12 mouse cellular contexts compared by ENCODE assay signal in the genomic region with DNA sequence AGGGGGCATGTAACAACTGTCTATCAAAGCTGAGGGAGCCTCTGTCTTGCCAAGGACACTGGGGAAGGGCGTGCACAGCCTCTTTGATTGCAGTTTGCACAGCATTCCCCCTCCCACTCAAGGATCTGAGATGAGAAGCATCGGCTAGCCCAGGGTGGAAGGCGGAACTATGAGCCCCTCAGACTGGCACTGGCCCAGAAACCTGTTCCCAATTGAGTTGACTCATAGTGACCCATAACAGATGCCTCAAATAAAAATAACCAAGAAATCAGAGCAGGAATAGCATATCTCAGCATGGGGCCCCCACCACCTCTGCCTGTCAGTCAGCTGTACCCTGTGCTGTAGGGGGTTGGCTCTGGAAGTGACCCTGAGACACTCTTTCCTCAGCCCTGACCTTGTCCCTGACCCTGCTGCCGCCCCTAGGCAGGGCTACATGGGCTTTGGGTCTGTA.
DNase-seq lines count a peak whose midpoint lies in the region; ATAC-seq lines count a peak whose summit lies in the region.
"Had no signal": no experiment of that assay in that cellular context is flagged by ENCODE, and none has a peak within 500 bp of the region (broad histone marks: within the 10 kb centered on the region; RNA-seq: fewer than 3 reads in every experiment).

No protein-coding gene starts in this region.

- ATAC-seq in heart, embryonic 12.5 days (ENCODE audit: insufficient number of reproducible peaks, low FRiP score): 0 out of 2 replicates have a peak, but pooled peaks have one; percentile 54
- no peak for ATAC-seq in heart, embryonic 11.5 days (replicated peaks; ENCODE audit: insufficient number of reproducible peaks, low FRiP score, low TSS enrichment)
- peak; percentile 61 for ATAC-seq in midbrain, embryonic 13.5 days
- no peak for ATAC-seq in midbrain, embryonic 16.5 days
- peak; percentile 74 for ATAC-seq in limb, embryonic 13.5 days (ENCODE audit: low FRiP score, low read depth)
- no peak for ATAC-seq in CD4-positive, CD25-positive, alpha-beta regulatory T cell, adult 4 months
- ATAC-seq in cerebellum, adult (ENCODE audit: insufficient number of reproducible peaks, low FRiP score, low TSS enrichment): no peak
- ATAC-seq: intestine, postnatal 0 days had no signal

- H3K36me3 ChIP-seq in heart, embryonic 12.5 days: peaks cover 22% of the 10 kb centered on the region
- peaks cover 5% of the 10 kb centered on the region; the same call in 1 of the 2 replicates for H3K36me3 ChIP-seq in heart, embryonic 11.5 days (ENCODE audit: control insufficient read depth, insufficient read depth, low read length)
- H3K36me3 ChIP-seq in midbrain, embryonic 13.5 days: peaks cover 10% of the 10 kb centered on the region; the same call in 1 of the 2 replicates
- H3K36me3 ChIP-seq in midbrain, embryonic 16.5 days (ENCODE audit: control insufficient read depth, insufficient read depth, low read length): peaks cover 6% of the 10 kb centered on the region; the same call in 1 of the 2 replicates
- peaks cover 17% of the 10 kb centered on the region for H3K36me3 ChIP-seq in limb, embryonic 13.5 days

- WGBS in heart, embryonic 12.5 days: 37% methylated on average over 4 of the region's 4 CpGs
- WGBS in heart, embryonic 11.5 days (ENCODE audit: insufficient replicate concordance): 59% methylated on average over 4 of the region's 4 CpGs
- WGBS in midbrain, embryonic 13.5 days: 54% methylated on average over 4 of the region's 4 CpGs
- WGBS in midbrain, embryonic 16.5 days: 36% methylated on average over 4 of the region's 4 CpGs
- 28% methylated on average over 4 of the region's 4 CpGs for WGBS in limb, embryonic 13.5 days

- peak; percentile 27 for DNase-seq in embryo, embryonic 10.5 days (ENCODE audit: low spot score)
- DNase-seq: adrenal gland, postnatal 10 days had no signal

- peak overlapping the region; percentile 52; the same call in 1 of the 2 replicates for H3K27ac ChIP-seq in heart, embryonic 12.5 days (ENCODE audit: poor library complexity, severe bottlenecking)
- no peak overlapping the region for H3K27ac ChIP-seq in heart, embryonic 11.5 days (ENCODE audit: low read depth, low read length)
- H3K27ac ChIP-seq in midbrain, embryonic 13.5 days: no peak overlapping the region
- no peak overlapping the region for H3K27ac ChIP-seq in midbrain, embryonic 16.5 days (ENCODE audit: low read length)
- peak overlapping the region; percentile 49; the same call in 1 of the 2 replicates for H3K27ac ChIP-seq in limb, embryonic 13.5 days
- H3K27ac ChIP-seq: liver, embryonic 15.5 days; midbrain, embryonic 12.5 days had no signal

- H3K9ac ChIP-seq in heart, embryonic 12.5 days: 0 out of 2 replicates have a peak overlapping the region, but pooled peaks have one; percentile 25
- H3K9ac ChIP-seq in heart, embryonic 11.5 days (ENCODE audit: low read depth, low read length): no peak overlapping the region
- no peak overlapping the region for H3K9ac ChIP-seq in midbrain, embryonic 13.5 days (replicated peaks)
- no peak overlapping the region for H3K9ac ChIP-seq in midbrain, embryonic 16.5 days (ENCODE audit: low read depth, low read length)
- H3K9ac ChIP-seq in limb, embryonic 13.5 days: no peak overlapping the region
- H3K9ac ChIP-seq: liver, embryonic 15.5 days; midbrain, embryonic 12.5 days had no signal

- H3K9me3 ChIP-seq in heart, embryonic 12.5 days (replicated peaks): no peaks in the 10 kb centered on the region; the same call in 1 of the 2 replicates
- no peaks in the 10 kb centered on the region for H3K9me3 ChIP-seq in heart, embryonic 11.5 days (replicated peaks; ENCODE audit: control insufficient read depth, low read length)
- no peaks in the 10 kb centered on the region for H3K9me3 ChIP-seq in midbrain, embryonic 13.5 days
- no peaks in the 10 kb centered on the region; the same call in 1 of the 2 replicates for H3K9me3 ChIP-seq in midbrain, embryonic 16.5 days (replicated peaks; ENCODE audit: control insufficient read depth, low read length, poor library complexity, severe bottlenecking)
- H3K9me3 ChIP-seq in limb, embryonic 13.5 days: 0 out of 2 replicates have a peak, but pooled peaks cover 8% of the 10 kb centered on the region
- H3K9me3 ChIP-seq: liver, embryonic 15.5 days; midbrain, embryonic 12.5 days had no signal

- no peak overlapping the region for H3K4me3 ChIP-seq in heart, embryonic 12.5 days
- no peak overlapping the region for H3K4me3 ChIP-seq in heart, embryonic 11.5 days (ENCODE audit: low read depth, low read length)
- no peak overlapping the region for H3K4me3 ChIP-seq in midbrain, embryonic 13.5 days (replicated peaks)
- H3K4me3 ChIP-seq in midbrain, embryonic 16.5 days (ENCODE audit: low read depth, low read length): no peak overlapping the region
- no peak overlapping the region for H3K4me3 ChIP-seq in limb, embryonic 13.5 days
- H3K4me3 ChIP-seq: liver, embryonic 15.5 days; midbrain, embryonic 12.5 days had no signal

- H3K27me3 ChIP-seq in heart, embryonic 12.5 days (replicated peaks): no peaks in the 10 kb centered on the region
- no peaks in the 10 kb centered on the region for H3K27me3 ChIP-seq in heart, embryonic 11.5 days (ENCODE audit: control insufficient read depth, insufficient read depth, low read length)
- no peaks in the 10 kb centered on the region for H3K27me3 ChIP-seq in midbrain, embryonic 13.5 days
- H3K27me3 ChIP-seq in midbrain, embryonic 16.5 days (ENCODE audit: control insufficient read depth, insufficient read depth, low read depth, low read length): no peaks in the 10 kb centered on the region
- H3K27me3 ChIP-seq in limb, embryonic 13.5 days: no peaks in the 10 kb centered on the region
- H3K27me3 ChIP-seq: liver, embryonic 15.5 days; midbrain, embryonic 12.5 days had no signal

- no peak overlapping the region for H3K4me2 ChIP-seq in heart, embryonic 12.5 days
- H3K4me2 ChIP-seq in heart, embryonic 11.5 days: no peak overlapping the region
- H3K4me2 ChIP-seq in midbrain, embryonic 13.5 days (replicated peaks): no peak overlapping the region
- no peak overlapping the region for H3K4me2 ChIP-seq in midbrain, embryonic 16.5 days (ENCODE audit: low read length)
- no peak overlapping the region for H3K4me2 ChIP-seq in limb, embryonic 13.5 days (replicated peaks)
- H3K4me2 ChIP-seq: liver, embryonic 15.5 days; midbrain, embryonic 12.5 days had no signal

- peaks cover 19% of the 10 kb centered on the region for H3K4me1 ChIP-seq in heart, embryonic 12.5 days (replicated peaks)
- H3K4me1 ChIP-seq in heart, embryonic 11.5 days (ENCODE audit: control insufficient read depth, insufficient read depth, low read length): peaks cover 4% of the 10 kb centered on the region
- peaks cover 32% of the 10 kb centered on the region for H3K4me1 ChIP-seq in midbrain, embryonic 13.5 days (replicated peaks)
- H3K4me1 ChIP-seq in midbrain, embryonic 16.5 days (ENCODE audit: control insufficient read depth, insufficient read depth, low read length): peaks cover 13% of the 10 kb centered on the region
- peaks cover 53% of the 10 kb centered on the region for H3K4me1 ChIP-seq in limb, embryonic 13.5 days

Comparison
In these comparisons a context has a peak if more than half of its experiments do, and no peak if none do; other contexts are left out.
1. ATAC-seq: peak in heart, embryonic 12.5 days (single experiment), midbrain, embryonic 13.5 days (single experiment) and limb, embryonic 13.5 days (single experiment); none in heart, embryonic 11.5 days (single experiment), midbrain, embryonic 16.5 days (single experiment), CD4-positive, CD25-positive, alpha-beta regulatory T cell, adult 4 months (single experiment) and cerebellum, adult (single experiment).
2. H3K27ac ChIP-seq: peak in heart, embryonic 12.5 days (single experiment) and limb, embryonic 13.5 days (single experiment); none in heart, embryonic 11.5 days (single experiment), midbrain, embryonic 13.5 days (single experiment) and midbrain, embryonic 16.5 days (single experiment).